8 mouse cellular contexts compared by ENCODE assay signal in genomic region chr11:102096446-102096845, GRCm38 (mm10). TPM values are rescaled to one million over a fixed set of nuclear protein-coding genes. Genes with fewer than 3 reads are reported as not detected.
DNase-seq lines count a peak whose midpoint lies in the region; ATAC-seq and TF ChIP-seq lines count a peak whose summit lies in the region.

No protein-coding gene starts in this region.

- ATAC-seq in hindbrain, embryonic 11.5 days (ENCODE audit: low FRiP score) = no peak
- ATAC-seq in liver, embryonic 14.5 days (ENCODE audit: insufficient read depth) = peak; percentile 38
- no peak for ATAC-seq in activated CD4-positive, CD25-positive, alpha-beta regulatory T cell, adult 4 months

- H3K9me3 ChIP-seq in E14TG2a.4 (ENCODE audit: low read length) = no peaks in the 10 kb centered on the region
- H3K9me3 ChIP-seq in hindbrain, embryonic 11.5 days (ENCODE audit: control insufficient read depth, low read length) = no peaks in the 10 kb centered on the region
- H3K9me3 ChIP-seq in liver, embryonic 14.5 days (ENCODE audit: control insufficient read depth, low read length) = no peaks in the 10 kb centered on the region

- no peak overlapping the region for H3K9ac ChIP-seq in hindbrain, embryonic 11.5 days (ENCODE audit: low read depth, low read length)
- H3K9ac ChIP-seq in liver, embryonic 14.5 days (replicated peaks) = peak overlapping the region; percentile 29

- intact Hi-C loops in left cerebral cortex, postnatal 25 days (cut with DNase I) = no loop called here

- H3K4me2 ChIP-seq in hindbrain, embryonic 11.5 days (replicated peaks; ENCODE audit: low read depth, low read length) = peak overlapping the region; percentile 32; the same call in 1 of the 2 replicates
- H3K4me2 ChIP-seq in liver, embryonic 14.5 days (ENCODE audit: low read depth) = peak overlapping the region; percentile 71

- no peaks in the 10 kb centered on the region for H3K36me3 ChIP-seq in E14TG2a.4 (ENCODE audit: insufficient read depth, low read length)
- H3K36me3 ChIP-seq in hindbrain, embryonic 11.5 days (ENCODE audit: control insufficient read depth, insufficient read depth, low read length) = no peaks in the 10 kb centered on the region
- H3K36me3 ChIP-seq in liver, embryonic 14.5 days (replicated peaks; ENCODE audit: control insufficient read depth, insufficient read depth, low read depth) = no peaks in the 10 kb centered on the region

- peak; percentile 70 for DNase-seq in MEL-GATA-1-ER (ENCODE audit: extremely low read depth, low read depth)
- no peak for DNase-seq in hindbrain, embryonic 11.5 days (ENCODE audit: low spot score)
- no peak for DNase-seq in liver, embryonic 14.5 days (ENCODE audit: low read depth in 3 of 3, low spot score in 3 of 3)
- no peak for DNase-seq in ovary, postnatal 10 days (ENCODE audit: low spot score)
- no peak for DNase-seq in left cerebral cortex, postnatal 25 days (ENCODE audit: low spot score in 2 of 2)
- DNase-seq in urinary bladder, postnatal 36 days (ENCODE audit: low spot score in 2 of 2) = no peak

- peak overlapping the region; percentile 66 for H3K4me3 ChIP-seq in E14TG2a.4 (replicated peaks; ENCODE audit: low read length)
- no peak overlapping the region for H3K4me3 ChIP-seq in hindbrain, embryonic 11.5 days (ENCODE audit: low read depth, low read length)
- peak overlapping the region; percentile 35 to 40; a peak in 3 of 4 replicates for H3K4me3 ChIP-seq in liver, embryonic 14.5 days (ENCODE audit: insufficient read depth in 1 of 2, low read depth in 2 of 2, low read length in 2 of 2)

- TF ChIP-seq CTCF in E14TG2a.4 (conservative IDR thresholded peaks at IDR 0.05; ENCODE audit: low read length) = no peak
- TF ChIP-seq CTCF in liver, embryonic 14.5 days (IDR thresholded peaks at IDR 0.05; ENCODE audit: low read depth) = no peak

- peaks cover 65% of the 10 kb centered on the region for H3K27me3 ChIP-seq in E14TG2a.4 (ENCODE audit: insufficient read depth, low read length)
- peaks cover 5% of the 10 kb centered on the region; the same call in 1 of the 2 replicates for H3K27me3 ChIP-seq in hindbrain, embryonic 11.5 days (ENCODE audit: control insufficient read depth, insufficient read depth, low read length)
- peaks cover 7% of the 10 kb centered on the region for H3K27me3 ChIP-seq in liver, embryonic 14.5 days (ENCODE audit: control insufficient read depth, insufficient read depth, low read length)

- no peak overlapping the region for H3K27ac ChIP-seq in hindbrain, embryonic 11.5 days (ENCODE audit: low read depth, low read length)
- H3K27ac ChIP-seq in liver, embryonic 14.5 days = peak overlapping the region; percentile 83

- H3K4me1 ChIP-seq in E14TG2a.4 (replicated peaks; ENCODE audit: low read depth, low read length) = peaks cover 26% of the 10 kb centered on the region
- peaks cover 2% of the 10 kb centered on the region; the same call in 1 of the 2 replicates for H3K4me1 ChIP-seq in hindbrain, embryonic 11.5 days (replicated peaks; ENCODE audit: control insufficient read depth, insufficient read depth, low read length)
- peaks cover 26 to 35% of the 10 kb centered on the region in 2 experiments for H3K4me1 ChIP-seq in liver, embryonic 14.5 days (replicated peaks; ENCODE audit: control insufficient read depth in 2 of 2, insufficient read depth in 2 of 2, low read length in 1 of 2)

- WGBS in hindbrain, embryonic 11.5 days = 81% methylated on average over 5 of the region's 5 CpGs
- WGBS in liver, embryonic 14.5 days (ENCODE audit: insufficient replicate concordance) = 39% methylated on average over 5 of the region's 5 CpGs

- no peak for TF ChIP-seq EP300 in liver, embryonic 14.5 days (IDR thresholded peaks at IDR 0.05; ENCODE audit: low read depth)

RNA-seq across cellular contexts. Expression of gene Ppy, which starts 4.7 kb away (rescaled TPM):
- polyA plus RNA-seq in hindbrain, embryonic 11.5 days (2014; fragmentation: Nextera tagmentation; extraction: Ambion mirVana) = not detected in 2 replicates
- polyA plus RNA-seq in liver, embryonic 14.5 days (2012; rRNA removed) = not detected in 2 replicates
- polyA plus RNA-seq in liver, embryonic 14.5 days (2014; fragmentation: Nextera tagmentation; extraction: Ambion mirVana) = not detected in 2 replicates
- total RNA-seq in left cerebral cortex, postnatal 25 days (2021) = not detected
- polyA plus RNA-seq in activated CD4-positive, CD25-positive, alpha-beta regulatory T cell, adult 4 months (2017; shearing (Covaris generic)) = not detected

RNA-seq across cellular contexts. Expression of gene Mpp2, which starts 8.1 kb away (rescaled TPM):
- 9.8 and 11.7 TPM in 2 replicates for polyA plus RNA-seq in hindbrain, embryonic 11.5 days (2014; fragmentation: Nextera tagmentation; extraction: Ambion mirVana)
- 11.9 and 13.1 TPM in 2 replicates for polyA plus RNA-seq in liver, embryonic 14.5 days (2012; rRNA removed)
- polyA plus RNA-seq in liver, embryonic 14.5 days (2014; fragmentation: Nextera tagmentation; extraction: Ambion mirVana) = 7.4 and 10.6 TPM in 2 replicates
- total RNA-seq in left cerebral cortex, postnatal 25 days (2021) = 100 to 1,000 TPM; 153 to 174 TPM
- 1 to 10 TPM; 2.5 to 3.7 TPM for polyA plus RNA-seq in activated CD4-positive, CD25-positive, alpha-beta regulatory T cell, adult 4 months (2017; shearing (Covaris generic))

RNA-seq across cellular contexts. Expression of gene Pyy, which starts 11.2 kb away (rescaled TPM):
- 1.7 and 2.7 TPM in 2 replicates for polyA plus RNA-seq in hindbrain, embryonic 11.5 days (2014; fragmentation: Nextera tagmentation; extraction: Ambion mirVana)
- polyA plus RNA-seq in liver, embryonic 14.5 days (2012; rRNA removed) = 0.22 and 0.57 TPM in 2 replicates
- polyA plus RNA-seq in liver, embryonic 14.5 days (2014; fragmentation: Nextera tagmentation; extraction: Ambion mirVana) = not detected in 2 replicates
- not detected for total RNA-seq in left cerebral cortex, postnatal 25 days (2021)
- polyA plus RNA-seq in activated CD4-positive, CD25-positive, alpha-beta regulatory T cell, adult 4 months (2017; shearing (Covaris generic)) = not detected

RNA-seq across cellular contexts. Expression of gene Nags, which starts 48.9 kb away (rescaled TPM):
- 0.14 TPM in 1 of 2 replicates, not detected in the other for polyA plus RNA-seq in hindbrain, embryonic 11.5 days (2014; fragmentation: Nextera tagmentation; extraction: Ambion mirVana)
- 10.1 and 11.3 TPM in 2 replicates for polyA plus RNA-seq in liver, embryonic 14.5 days (2012; rRNA removed)
- 7.2 and 7.5 TPM in 2 replicates for polyA plus RNA-seq in liver, embryonic 14.5 days (2014; fragmentation: Nextera tagmentation; extraction: Ambion mirVana)
- not detected for total RNA-seq in left cerebral cortex, postnatal 25 days (2021)
- not detected for polyA plus RNA-seq in activated CD4-positive, CD25-positive, alpha-beta regulatory T cell, adult 4 months (2017; shearing (Covaris generic))

RNA-seq across cellular contexts. Expression of gene Cd300lg, which starts 55.1 kb away (rescaled TPM):
- polyA plus RNA-seq in hindbrain, embryonic 11.5 days (2014; fragmentation: Nextera tagmentation; extraction: Ambion mirVana) = 0.09 and 0.13 TPM in 2 replicates
- polyA plus RNA-seq in liver, embryonic 14.5 days (2012; rRNA removed) = 0.29 and 0.38 TPM in 2 replicates
- polyA plus RNA-seq in liver, embryonic 14.5 days (2014; fragmentation: Nextera tagmentation; extraction: Ambion mirVana) = 0.56 and 0.59 TPM in 2 replicates
- not detected for total RNA-seq in left cerebral cortex, postnatal 25 days (2021)
- polyA plus RNA-seq in activated CD4-positive, CD25-positive, alpha-beta regulatory T cell, adult 4 months (2017; shearing (Covaris generic)) = under 1 TPM in 1 of 2 experiments, not detected in 1; 0.13 TPM
